Mouse (Mus musculus): ENCODE results near the gene Rnf157.

Gene Rnf157

GRCm38 (mm10) chr11:116336393-116336792 is 76.4 kb downstream of the Rnf157 start:
- no peak for DNase-seq (ENCODE audit: low spot score in 2 of 2)

- DNase-seq (ENCODE audit: low spot score in 2 of 2) = peak; percentile 93 to 94
Observed at GRCm38 (mm10) chr11:116335244-116336036, 77.4 kb downstream of the Rnf157 start, which contains the start of gene Foxj1. Gene Foxj1, minus strand, starts transcription at chr11:116335399.

- DNase-seq (ENCODE audit: low spot score in 2 of 2) = no peak
Observed at GRCm38 (mm10) chr11:116334417-116334782, 78.4 kb downstream of the Rnf157 start.

GRCm38 (mm10) chr11:116333526-116334416 is 79.1 kb downstream of the Rnf157 start:
- no peak for DNase-seq (ENCODE audit: low spot score in 2 of 2)

GRCm38 (mm10) chr11:116332983-116333270 is 79.9 kb downstream of the Rnf157 start:
- no peak for DNase-seq (ENCODE audit: low spot score in 2 of 2)

- DNase-seq (ENCODE audit: low spot score in 2 of 2) = no peak
Observed at GRCm38 (mm10) chr11:116332232-116332982, 80.4 kb downstream of the Rnf157 start.

- DNase-seq (ENCODE audit: low spot score in 2 of 2) = no peak
Observed at GRCm38 (mm10) chr11:116330211-116330518, 82.7 kb downstream of the Rnf157 start.

GRCm38 (mm10) chr11:116329314-116330210 is 83.3 kb downstream of the Rnf157 start:
- DNase-seq (ENCODE audit: low spot score in 2 of 2) = no peak

- DNase-seq (ENCODE audit: low spot score in 2 of 2) = no peak
Observed at GRCm38 (mm10) chr11:116326963-116327603, 85.7 kb downstream of the Rnf157 start.

GRCm38 (mm10) chr11:116318719-116319659 is 93.8 kb downstream of the Rnf157 start:
- peak; percentile 64 to 78 for DNase-seq (ENCODE audit: low spot score in 2 of 2)

- DNase-seq (ENCODE audit: low spot score in 2 of 2) = no peak
Observed at GRCm38 (mm10) chr11:116312359-116312758, 100.5 kb downstream of the Rnf157 start.

GRCm38 (mm10) chr11:116311169-116311568 is 101.7 kb downstream of the Rnf157 start:
- DNase-seq (ENCODE audit: low spot score in 2 of 2) = no peak

- no peak for DNase-seq (ENCODE audit: low spot score in 2 of 2)
Observed at GRCm38 (mm10) chr11:116309601-116310000, 103.2 kb downstream of the Rnf157 start.

GRCm38 (mm10) chr11:116307762-116308531 is 104.9 kb downstream of the Rnf157 start:
- DNase-seq (ENCODE audit: low spot score in 2 of 2) = no peak

GRCm38 (mm10) chr11:116307019-116307725 is 105.7 kb downstream of the Rnf157 start, which contains the start of gene Exoc7:
Gene Exoc7, minus strand, starts transcription at chr11:116307233.
- no peak for DNase-seq (ENCODE audit: low spot score in 2 of 2)

- DNase-seq (ENCODE audit: low spot score in 2 of 2) = peak; percentile 86 to 91
Observed at GRCm38 (mm10) chr11:116306126-116306982, 106.5 kb downstream of the Rnf157 start.

- no peak for DNase-seq (ENCODE audit: low spot score in 2 of 2)
Observed at GRCm38 (mm10) chr11:116305423-116305822, 107.4 kb downstream of the Rnf157 start.
